Mouse (Mus musculus) heart, embryonic 10.5 days (tissue): ENCODE data around the gene Gm20388. TPM values are rescaled to one million over a fixed set of nuclear protein-coding genes. Genes with fewer than 3 reads are reported as not detected.
A peak's percentile ranks its signal among the peaks of the same experiment; 100 is the strongest.

Experiments used
- DNase-seq: peaks from one replicate; pipeline ENCODE4 v3.0.0-alpha.2; 2017; ENCODE audit warnings: low spot score
- H3K27ac ChIP-seq: fragments of 300-500 bp; sonication (generic); 2 replicates; pipeline ENCODE4 v1.5.1; 2016; ENCODE audit warnings: mild to moderate bottlenecking
- H3K27me3 ChIP-seq: fragments of 300-500 bp; sonication (generic); 2 replicates; pipeline ENCODE4 v1.6.1; 2016; ENCODE audit warnings: mild to moderate bottlenecking; ENCODE audit not compliant: poor library complexity, insufficient read depth, severe bottlenecking
- H3K36me3 ChIP-seq: fragments of 300-500 bp; sonication (generic); 2 replicates; pipeline ENCODE4 v1.6.1; 2016; ENCODE audit warnings: mild to moderate bottlenecking, moderate library complexity
- H3K4me1 ChIP-seq: fragments of 300-500 bp; sonication (generic); 2 replicates; pipeline ENCODE4 v1.6.1; 2016; ENCODE audit warnings: mild to moderate bottlenecking
- H3K4me3 ChIP-seq: fragments of 300-500 bp; sonication (generic); 2 replicates; pipeline ENCODE4 v1.5.1; 2016; ENCODE audit warnings: mild to moderate bottlenecking, moderate library complexity
- H3K9me3 ChIP-seq: fragments of 300-500 bp; sonication (generic); 2 replicates; pipeline ENCODE4 v1.6.1; 2016; ENCODE audit warnings: mild to moderate bottlenecking, moderate library complexity
- WGBS: fragments of 180-500 bp; shearing (Covaris S2); methylation state at CpG from one replicate; pipeline ENCODE4 v1.1.7; 2016; 5-methylcytosine and 5-hydroxymethylcytosine counted together
- polyA plus RNA-seq: library from polyadenylated mRNA; unstranded; fragments of >200 nt; fragmentation: Nextera tagmentation; extraction: Ambion mirVana; gene quantifications from 2 replicates; pipeline ENCODE4 v1.2.1, GENCODE M21; 2016

Gene Gm20388
- polyA plus RNA-seq, 1 experiment from 2014 or later: 4.5 TPM

- Histone ChIP-seq H3K36me3 (no peaks in the 10 kb centered on the region), H3K4me1 (no peaks in the 10 kb centered on the region), H3K9me3 (0 out of 2 replicates have a peak, but pooled peaks cover 2% of the 10 kb centered on the region), H3K27me3 (peaks cover 25% of the 10 kb centered on the region), H3K27ac (no peak overlapping the region), H3K4me3 (no peak overlapping the region)
- 75% methylated on average over 5 of the region's 5 CpGs for WGBS
- no peak for DNase-seq
These were observed 814.9 kb downstream of the Gm20388 start for GRCm38 (mm10) chr8:120725576-120725950.

GRCm38 (mm10) chr8:120726051-120726450 is 815.4 kb downstream of the Gm20388 start:
- Histone ChIP-seq H3K9me3 (0 out of 2 replicates have a peak, but pooled peaks cover 2% of the 10 kb centered on the region), H3K27ac (no peak overlapping the region), H3K27me3 (peaks cover 25% of the 10 kb centered on the region), H3K4me3 (no peak overlapping the region), H3K36me3 (no peaks in the 10 kb centered on the region), H3K4me1 (no peaks in the 10 kb centered on the region)
- no peak for DNase-seq
- 61% methylated on average over 5 of the region's 5 CpGs for WGBS

GRCm38 (mm10) chr8:120728488-120729160 is 818.0 kb downstream of the Gm20388 start:
- 64% methylated on average over 9 of the region's 9 CpGs for WGBS
- no peak overlapping the region for H3K4me3 ChIP-seq
- H3K27ac ChIP-seq: no peak overlapping the region
- H3K27me3 ChIP-seq: peaks cover 42% of the 10 kb centered on the region
- H3K4me1 ChIP-seq: 0 out of 2 replicates have a peak, but pooled peaks cover 5% of the 10 kb centered on the region
- no peak for DNase-seq
- no peaks in the 10 kb centered on the region for H3K9me3 ChIP-seq
- H3K36me3 ChIP-seq: no peaks in the 10 kb centered on the region

- H3K27ac ChIP-seq: no peak overlapping the region
- no peak overlapping the region for H3K4me3 ChIP-seq
- H3K27me3 ChIP-seq: peaks cover 67% of the 10 kb centered on the region
- no peaks in the 10 kb centered on the region for H3K36me3 ChIP-seq
- 46% methylated on average over 14 of the region's 14 CpGs for WGBS
- H3K9me3 ChIP-seq: no peaks in the 10 kb centered on the region
- H3K4me1 ChIP-seq: peaks cover 21% of the 10 kb centered on the region
- DNase-seq: no peak
These were observed 820.9 kb downstream of the Gm20388 start for GRCm38 (mm10) chr8:120731582-120731981.

- Histone ChIP-seq H3K4me1 (peaks cover 21% of the 10 kb centered on the region), H3K36me3 (no peaks in the 10 kb centered on the region), H3K4me3 (no peak overlapping the region), H3K27me3 (peaks cover 72% of the 10 kb centered on the region), H3K27ac (no peak overlapping the region), H3K9me3 (no peaks in the 10 kb centered on the region)
- no peak for DNase-seq
- WGBS: 53% methylated on average over 6 of the region's 6 CpGs
These were observed 821.4 kb downstream of the Gm20388 start for GRCm38 (mm10) chr8:120732068-120732467.

GRCm38 (mm10) chr8:120735770-120736481 is 825.3 kb downstream of the Gm20388 start, which contains the start of gene Irf8:
TSS of gene Irf8 (plus strand) at chr8:120736358.
- H3K4me1 ChIP-seq: peaks cover 21% of the 10 kb centered on the region
- H3K36me3 ChIP-seq: no peaks in the 10 kb centered on the region
- peaks cover 92% of the 10 kb centered on the region for H3K27me3 ChIP-seq
- WGBS: under 1% methylated on average over 62 of the region's 62 CpGs
- peak; percentile 90 for DNase-seq
- peak within 1 kb of the TSS; percentile 63 for H3K4me3 ChIP-seq
- H3K9me3 ChIP-seq: no peaks in the 10 kb centered on the region
- H3K27ac ChIP-seq: peak within 1 kb of the TSS; percentile 57

- H3K27me3 ChIP-seq: peaks cover 91% of the 10 kb centered on the region
- H3K36me3 ChIP-seq: no peaks in the 10 kb centered on the region
- H3K4me3 ChIP-seq: peak overlapping the region; percentile 63
- WGBS: 3% methylated on average over 11 of the region's 11 CpGs
- DNase-seq: no peak
- H3K27ac ChIP-seq: peak overlapping the region; percentile 57; the same call in 1 of the 2 replicates
- no peaks in the 10 kb centered on the region for H3K9me3 ChIP-seq
- peaks cover 21% of the 10 kb centered on the region for H3K4me1 ChIP-seq
These were observed 825.8 kb downstream of the Gm20388 start for GRCm38 (mm10) chr8:120736486-120736885.

- Histone ChIP-seq H3K27me3 (peaks cover 87% of the 10 kb centered on the region), H3K4me1 (peaks cover 21% of the 10 kb centered on the region), H3K27ac (no peak overlapping the region), H3K4me3 (peak overlapping the region; percentile 63; the same call in 1 of the 2 replicates), H3K36me3 (no peaks in the 10 kb centered on the region), H3K9me3 (no peaks in the 10 kb centered on the region)
- no peak for DNase-seq
- 61% methylated on average over 7 of the region's 7 CpGs for WGBS
These were observed 826.5 kb downstream of the Gm20388 start for GRCm38 (mm10) chr8:120737166-120737565.

GRCm38 (mm10) chr8:120738771-120739170 is 828.1 kb downstream of the Gm20388 start:
- Histone ChIP-seq H3K9me3 (no peaks in the 10 kb centered on the region), H3K36me3 (no peaks in the 10 kb centered on the region), H3K4me1 (peaks cover 21% of the 10 kb centered on the region), H3K27me3 (peaks cover 80% of the 10 kb centered on the region), H3K4me3 (no peak overlapping the region), H3K27ac (no peak overlapping the region)
- no peak for DNase-seq
- 76% methylated on average over 4 of the region's 4 CpGs for WGBS

GRCm38 (mm10) chr8:120739526-120739925 is 828.9 kb downstream of the Gm20388 start:
- H3K27me3 ChIP-seq: peaks cover 79% of the 10 kb centered on the region

GRCm38 (mm10) chr8:120740579-120740978 is 829.9 kb downstream of the Gm20388 start:
- H3K4me1 ChIP-seq: peaks cover 24% of the 10 kb centered on the region
- H3K9me3 ChIP-seq: no peaks in the 10 kb centered on the region
- 76% methylated on average over 2 of the region's 2 CpGs for WGBS
- H3K27me3 ChIP-seq: peaks cover 78% of the 10 kb centered on the region
- no peak overlapping the region for H3K4me3 ChIP-seq
- H3K36me3 ChIP-seq: no peaks in the 10 kb centered on the region
- H3K27ac ChIP-seq: no peak overlapping the region
- no peak for DNase-seq

More at GRCm38 (mm10) chr8:120739526-120739925, 828.9 kb downstream of the Gm20388 start:
- H3K9me3 ChIP-seq: no peaks in the 10 kb centered on the region
- H3K36me3 ChIP-seq: no peaks in the 10 kb centered on the region
- no peak overlapping the region for H3K27ac ChIP-seq
- H3K4me1 ChIP-seq: peaks cover 26% of the 10 kb centered on the region
- no peak for DNase-seq
- 75% methylated on average over 15 of the region's 15 CpGs for WGBS
- H3K4me3 ChIP-seq: no peak overlapping the region

- peaks cover 20% of the 10 kb centered on the region for H3K4me1 ChIP-seq
- H3K27me3 ChIP-seq: peaks cover 78% of the 10 kb centered on the region
- H3K4me3 ChIP-seq: no peak overlapping the region
- 81% methylated on average over 17 of the region's 17 CpGs for WGBS
- H3K36me3 ChIP-seq: no peaks in the 10 kb centered on the region
- H3K9me3 ChIP-seq: no peaks in the 10 kb centered on the region
- no peak for DNase-seq
- no peak overlapping the region for H3K27ac ChIP-seq
These were observed 830.4 kb downstream of the Gm20388 start for GRCm38 (mm10) chr8:120741001-120741400.

- H3K9me3 ChIP-seq: no peaks in the 10 kb centered on the region
- H3K4me3 ChIP-seq: no peak overlapping the region
- no peak overlapping the region for H3K27ac ChIP-seq
- peaks cover 13% of the 10 kb centered on the region for H3K4me1 ChIP-seq
- H3K27me3 ChIP-seq: peaks cover 76% of the 10 kb centered on the region
- WGBS: 82% methylated on average over 15 of the region's 15 CpGs
- DNase-seq: no peak
- no peaks in the 10 kb centered on the region for H3K36me3 ChIP-seq
These were observed 831.3 kb downstream of the Gm20388 start for GRCm38 (mm10) chr8:120741815-120742530.
